Mouse (Mus musculus): ENCODE measurements around the gene Synj1.
A peak's percentile ranks its signal among the peaks of the same experiment; 100 is the strongest.

Synj1 gene

DNA sequence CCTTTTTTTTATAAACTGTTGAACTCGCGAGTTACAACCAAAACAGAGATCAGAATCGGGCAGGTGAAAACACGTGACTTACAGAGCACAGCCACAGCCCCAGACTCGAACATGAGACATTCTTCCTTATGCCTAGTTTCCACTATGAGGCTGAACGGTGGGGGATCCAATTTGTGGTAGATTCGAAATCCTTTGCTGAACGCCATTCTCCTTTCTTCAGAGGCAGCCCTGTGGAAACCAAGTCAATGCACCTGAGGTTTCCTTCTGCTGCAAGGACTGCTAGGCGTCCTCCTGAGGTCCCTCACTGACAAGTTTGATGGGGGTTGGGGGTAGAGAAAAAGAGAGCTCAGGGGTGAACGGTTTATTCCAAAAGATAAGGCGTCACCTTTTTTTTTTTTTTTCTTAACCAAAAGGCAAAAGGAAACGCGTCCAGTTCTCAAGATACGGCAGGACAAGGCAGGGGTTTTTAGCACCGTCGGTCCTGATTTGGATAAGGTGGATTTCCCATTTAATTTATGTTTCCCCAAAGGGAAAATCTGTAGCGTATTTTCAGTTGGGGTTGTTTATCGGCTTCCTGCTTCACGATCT, 1.1 kb downstream of the Synj1 start:
- DNase-seq: peak; percentile 11 to 23

GRCm38 (mm10) chr16:91004915-91005538, 6.1 kb downstream of the Synj1 start:
- no peak for DNase-seq

DNA sequence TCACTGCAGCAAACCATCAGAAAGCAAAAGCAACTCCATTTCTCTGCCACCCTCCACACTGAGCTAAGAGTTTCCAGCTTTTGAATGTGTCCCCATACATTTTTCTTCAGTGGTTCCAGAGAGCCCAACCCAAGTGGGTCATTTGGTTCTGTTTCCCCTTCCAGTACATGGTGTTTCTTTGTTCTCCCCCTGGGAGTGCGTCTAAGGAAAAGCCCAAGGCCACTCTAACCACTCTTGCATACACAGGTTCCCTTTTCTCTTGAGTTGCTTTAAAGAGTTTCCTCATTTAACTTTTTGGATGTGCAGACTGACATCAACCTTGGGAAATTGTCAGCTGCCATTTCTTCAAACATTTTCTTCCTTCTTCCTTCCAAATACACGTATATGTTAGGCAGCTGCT, 10.0 kb downstream of the Synj1 start:
- DNase-seq: no peak

- no peak for DNase-seq
Measured at GRCm38 (mm10) chr16:90999827-91000226, 11.3 kb downstream of the Synj1 start.

DNA sequence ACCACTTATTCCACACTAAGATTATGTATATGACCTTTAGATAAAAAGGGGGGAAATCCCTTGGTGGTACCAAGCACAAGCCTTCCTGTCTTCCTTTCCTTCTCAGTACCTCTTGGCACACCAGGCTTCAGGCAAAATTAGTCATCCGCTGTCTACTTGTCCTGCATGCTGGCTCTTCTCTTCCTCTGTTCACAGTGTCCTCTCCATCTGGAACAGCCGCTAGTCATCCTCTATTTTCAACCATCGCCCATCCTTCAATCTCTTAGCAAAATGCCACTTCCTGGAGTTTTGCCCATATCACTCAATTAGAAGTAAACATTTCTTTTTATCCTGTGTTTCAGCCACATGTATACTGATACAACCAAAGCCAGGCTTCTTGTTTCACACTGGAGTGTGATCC, 13.3 kb downstream of the Synj1 start:
- no peak for DNase-seq

DNA sequence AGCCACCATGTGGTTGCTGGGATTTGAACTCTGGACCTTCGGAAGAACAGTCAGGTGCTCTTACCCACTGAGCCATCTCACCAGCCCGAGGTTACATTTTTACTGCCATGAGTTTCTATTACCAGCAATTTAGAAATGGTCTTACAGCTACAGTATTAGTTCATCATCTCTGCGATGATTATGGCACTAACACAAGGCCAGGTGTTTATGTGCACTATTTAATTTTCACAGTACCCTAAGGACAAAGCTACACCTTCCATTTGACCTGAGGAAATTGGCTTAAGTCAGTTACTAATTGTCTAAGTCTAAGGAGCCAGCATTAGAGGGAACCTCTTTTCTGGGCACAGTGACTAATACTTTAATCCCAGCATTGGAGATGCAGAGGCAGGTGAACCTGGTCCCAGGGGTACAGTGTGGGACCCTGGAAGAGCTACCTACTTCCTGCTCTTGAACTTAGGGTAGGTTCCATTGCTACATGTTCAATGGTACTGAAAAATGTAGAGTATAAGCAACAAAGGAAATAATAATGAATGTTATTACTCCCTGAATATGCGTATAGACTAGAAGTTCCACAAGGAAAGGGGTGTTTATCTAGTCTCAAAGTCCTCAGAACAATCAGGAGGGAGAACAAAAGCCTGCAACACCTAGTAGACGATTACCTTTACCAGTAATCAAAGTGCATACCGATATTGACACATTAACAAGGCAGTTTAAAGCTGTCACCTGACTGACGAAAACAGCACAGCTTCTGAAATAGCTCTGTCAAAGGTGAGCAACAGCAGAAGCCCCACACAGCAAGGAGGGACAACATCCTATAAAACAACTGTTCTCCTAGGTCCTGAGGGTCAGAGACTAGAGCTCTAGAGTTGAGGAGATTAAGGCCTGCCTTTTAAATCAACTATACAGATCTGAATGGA, 14.5 kb downstream of the Synj1 start:
- no peak for DNase-seq

- DNase-seq: no peak
Measured at GRCm38 (mm10) chr16:90995498-90995897, 15.6 kb downstream of the Synj1 start.

DNA sequence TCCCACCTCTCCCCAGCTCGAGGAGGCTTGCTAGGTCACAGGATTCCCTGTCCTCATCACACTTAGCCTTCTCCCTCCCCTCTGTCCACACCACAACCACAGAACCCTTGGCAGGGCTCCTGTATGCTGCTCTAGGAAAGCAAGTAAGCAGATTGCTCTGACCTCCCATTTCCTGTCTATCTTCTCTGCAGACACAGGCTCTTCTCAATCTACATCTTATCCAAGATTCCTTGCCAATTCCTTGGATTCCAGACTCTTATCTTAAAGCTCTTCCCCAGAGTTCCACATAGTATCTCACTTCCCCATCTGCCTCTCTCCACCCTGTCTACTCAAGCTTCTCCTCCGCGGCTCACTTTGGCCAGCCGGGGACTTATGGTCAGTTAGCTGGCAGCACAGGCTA, 16.1 kb downstream of the Synj1 start:
- DNase-seq: peak in 1 of 2 experiments; percentile 16

GRCm38 (mm10) chr16:90989162-90989561, 21.9 kb downstream of the Synj1 start:
- no peak for DNase-seq

DNA sequence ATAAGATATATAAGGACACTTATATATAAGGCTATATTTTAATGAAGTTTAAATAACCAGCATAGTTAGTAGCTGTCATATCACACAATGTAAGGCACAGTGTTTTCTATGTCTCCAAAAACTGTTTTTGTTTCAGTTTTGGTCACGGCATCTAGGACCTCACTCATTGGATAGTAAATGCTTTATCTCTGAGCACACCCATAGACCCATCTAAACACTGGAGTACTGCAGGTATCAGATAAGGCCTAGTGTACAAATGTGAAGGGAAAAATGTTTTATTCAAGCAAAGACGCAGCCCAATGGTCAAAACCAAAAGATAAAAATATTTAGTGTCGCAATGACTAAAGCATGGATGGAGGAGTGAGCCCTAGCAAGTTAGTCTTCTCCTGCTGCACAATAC, 22.4 kb downstream of the Synj1 start:
- no peak for DNase-seq

DNA sequence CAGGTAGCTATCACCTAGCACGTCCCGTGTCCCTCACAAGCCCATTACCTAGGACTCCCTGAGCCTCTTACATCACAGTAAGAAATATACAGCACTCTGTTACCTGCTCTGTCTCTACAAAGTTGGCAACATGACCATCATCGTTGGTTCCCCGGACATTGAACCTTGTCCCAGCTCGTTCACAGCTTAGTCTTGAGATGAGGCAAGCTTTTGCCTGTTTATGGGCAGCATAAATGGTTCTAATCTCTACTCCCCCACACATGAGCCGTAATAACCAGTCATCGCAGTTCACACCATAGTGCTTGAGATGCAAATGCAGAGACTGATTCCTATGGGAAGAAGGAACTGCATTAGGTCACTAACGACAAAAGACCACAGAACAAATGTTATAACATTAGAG, 23.1 kb downstream of the Synj1 start:
- DNase-seq: no peak

DNA sequence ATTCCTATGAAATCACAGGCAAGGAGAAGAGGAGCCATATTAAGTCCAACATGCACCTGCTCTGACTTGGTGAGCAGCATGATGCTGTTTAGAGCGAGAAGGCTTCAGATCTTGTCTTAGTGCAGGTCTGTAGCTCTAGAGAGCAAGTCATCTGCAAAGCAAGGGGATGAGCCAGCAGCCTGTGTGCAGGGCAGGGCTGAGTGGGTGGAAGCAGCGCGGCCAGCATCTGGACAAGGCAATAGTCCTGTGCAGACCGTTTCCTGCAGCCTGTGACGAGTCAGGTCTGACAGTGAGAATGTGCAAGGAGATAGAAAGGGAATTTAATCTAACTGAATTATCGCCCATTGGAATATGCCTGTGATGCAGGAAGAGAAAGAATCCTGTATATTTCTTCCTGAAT, 40.1 kb downstream of the Synj1 start:
- DNase-seq: no peak

GRCm38 (mm10) chr16:90966241-90966640, 44.9 kb downstream of the Synj1 start:
- DNase-seq: no peak

GRCm38 (mm10) chr16:90964302-90964701, 46.8 kb downstream of the Synj1 start:
- DNase-seq: no peak

DNA sequence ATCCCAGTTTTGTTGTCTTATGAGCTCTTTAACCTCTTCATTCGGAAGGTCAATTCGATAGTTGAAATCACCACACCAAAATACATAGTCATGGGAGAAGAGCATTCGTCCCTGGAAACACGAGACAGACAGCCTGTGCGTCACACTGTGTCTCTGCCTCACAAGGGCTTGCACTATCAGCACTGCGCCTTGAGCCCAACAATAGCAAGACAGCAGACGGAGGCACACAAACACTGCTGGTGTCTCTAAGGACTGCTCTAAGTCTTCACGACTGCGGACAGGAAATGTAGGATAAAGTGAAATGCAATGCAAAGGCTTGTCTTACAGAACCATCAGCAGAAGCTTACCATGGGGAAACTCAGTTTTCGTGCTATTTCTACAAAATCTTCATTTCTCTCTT, 47.2 kb downstream of the Synj1 start:
- no peak for DNase-seq

DNA sequence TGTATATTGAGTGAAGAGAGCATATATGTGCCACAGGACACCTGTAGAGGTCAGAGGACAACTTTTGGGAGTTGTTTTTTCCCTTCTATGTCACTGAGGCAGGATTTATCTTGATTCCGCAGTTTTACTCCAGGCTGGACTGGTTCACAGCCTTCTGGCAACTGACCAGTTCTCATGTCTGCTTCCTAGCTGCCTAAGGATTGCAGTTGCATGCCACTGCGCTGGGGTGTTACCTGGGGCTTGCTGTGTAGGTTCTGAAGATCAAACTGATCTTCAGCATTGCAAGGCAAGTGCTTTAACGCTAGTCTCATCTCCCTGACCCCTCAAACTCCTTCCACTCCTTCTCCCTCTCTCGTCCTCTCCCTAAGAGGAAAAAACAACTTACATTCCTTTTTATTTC, 47.9 kb downstream of the Synj1 start:
- DNase-seq: no peak

GRCm38 (mm10) chr16:90958301-90959085, 52.6 kb downstream of the Synj1 start:
- DNase-seq: no peak

DNA sequence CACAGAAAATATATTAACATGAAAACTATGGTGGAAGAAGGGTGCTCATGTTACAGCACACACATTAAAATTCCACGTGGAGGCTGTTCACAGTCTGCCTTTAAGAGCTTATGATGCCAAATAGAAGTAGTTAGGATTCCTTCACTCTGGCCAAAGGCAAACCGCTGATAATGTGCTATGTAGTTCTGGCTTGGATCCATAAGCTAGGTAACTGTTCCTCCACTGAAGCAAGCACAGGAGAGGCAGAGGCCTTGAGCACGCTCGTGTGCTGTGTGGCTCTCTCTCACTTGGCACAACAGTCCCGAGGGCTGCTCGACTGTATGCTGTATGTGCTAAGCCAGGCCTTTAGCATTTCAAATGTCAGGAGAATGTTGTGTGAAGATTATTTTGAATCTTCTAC, 55.6 kb downstream of the Synj1 start:
- no peak for DNase-seq

DNA sequence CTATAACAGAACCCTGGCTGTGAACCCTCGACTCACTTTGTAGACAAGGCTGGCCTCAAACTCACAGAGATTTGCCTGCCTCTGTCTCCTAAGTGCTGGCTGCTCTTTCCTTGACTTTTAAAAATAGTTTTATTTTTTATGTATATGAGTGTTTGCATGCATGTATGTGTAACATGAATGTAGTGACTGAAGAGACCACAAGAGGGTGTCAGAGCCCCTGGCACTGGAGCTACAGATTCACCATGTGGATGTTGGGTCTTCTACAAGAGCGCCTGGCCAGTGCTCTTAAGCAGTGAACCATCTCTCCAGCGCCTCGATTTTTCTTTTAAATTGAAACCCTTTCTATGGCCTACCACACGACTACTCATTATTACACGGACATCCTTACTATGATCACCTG, 57.3 kb downstream of the Synj1 start:
- no peak for DNase-seq

GRCm38 (mm10) chr16:90953147-90953546, 58.0 kb downstream of the Synj1 start:
- DNase-seq: no peak

DNA sequence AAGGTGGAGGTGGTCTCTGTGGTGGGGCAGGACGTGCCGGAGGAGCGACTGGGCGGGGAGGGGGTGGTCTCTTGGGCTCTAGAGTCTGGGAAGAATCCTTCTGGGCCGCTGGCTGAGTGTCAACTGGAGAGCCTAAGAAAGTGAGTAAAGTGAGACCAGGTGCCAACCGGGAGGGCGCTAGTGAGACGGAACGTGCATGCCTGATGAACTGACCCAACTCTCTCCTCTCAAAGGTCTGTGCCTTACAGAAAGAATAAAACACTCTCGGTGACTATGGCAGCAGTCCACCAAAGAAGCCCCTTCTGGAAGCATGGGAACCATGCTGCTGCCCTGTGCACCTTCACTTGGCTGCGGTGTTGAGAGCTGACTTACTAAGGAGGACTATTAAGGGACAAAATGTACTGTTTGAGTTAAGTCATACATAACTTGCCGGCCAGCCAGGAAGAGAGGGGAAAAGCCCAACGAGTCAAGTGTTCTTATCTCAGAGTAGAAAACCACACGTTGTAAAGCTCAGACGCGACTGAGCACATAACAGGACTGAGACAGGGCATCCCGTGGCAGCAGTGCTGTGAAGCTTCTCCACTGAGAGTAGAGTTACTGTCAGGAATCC, 60.6 kb downstream of the Synj1 start:
- DNase-seq: no peak

DNA sequence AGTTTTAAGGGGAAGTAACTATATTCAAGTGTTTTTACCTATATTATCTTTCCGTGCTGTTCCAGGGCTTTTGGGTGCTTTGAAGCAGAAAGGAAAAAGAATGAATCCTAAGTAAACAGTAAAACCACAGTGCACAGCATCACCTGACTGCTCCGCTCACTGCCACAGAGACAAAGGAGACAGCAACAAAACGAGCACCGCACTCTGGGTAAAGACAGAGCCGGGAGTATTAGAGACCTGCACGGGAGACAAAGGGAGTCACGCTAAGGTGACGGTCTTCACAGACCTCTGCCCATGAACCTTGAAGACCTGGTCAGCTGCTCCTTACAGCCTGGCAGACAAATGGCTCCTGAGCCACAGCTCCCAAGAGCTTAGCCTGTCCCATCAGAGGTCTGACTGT, 64.1 kb downstream of the Synj1 start:
- DNase-seq: no peak

DNA sequence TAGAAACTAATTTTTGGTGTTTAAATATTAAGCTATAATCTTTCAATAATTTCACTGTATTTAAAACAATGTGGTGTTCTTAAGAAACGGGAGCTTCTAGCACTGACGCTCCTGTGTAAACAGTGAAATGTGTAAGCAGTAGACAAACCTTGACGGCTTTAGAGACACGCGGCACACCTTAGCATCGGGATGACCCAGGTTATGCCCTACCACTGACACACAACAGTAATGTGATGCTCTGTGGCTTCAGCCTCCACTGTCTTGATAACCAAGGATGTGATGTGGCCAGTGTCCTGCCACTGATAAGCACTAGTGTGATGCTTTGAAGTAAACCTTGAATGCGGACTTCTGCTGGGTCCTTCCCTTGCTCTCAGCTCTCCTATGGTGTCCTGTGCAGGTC, 69.9 kb downstream of the Synj1 start:
- no peak for DNase-seq
